In the genomic region with DNA sequence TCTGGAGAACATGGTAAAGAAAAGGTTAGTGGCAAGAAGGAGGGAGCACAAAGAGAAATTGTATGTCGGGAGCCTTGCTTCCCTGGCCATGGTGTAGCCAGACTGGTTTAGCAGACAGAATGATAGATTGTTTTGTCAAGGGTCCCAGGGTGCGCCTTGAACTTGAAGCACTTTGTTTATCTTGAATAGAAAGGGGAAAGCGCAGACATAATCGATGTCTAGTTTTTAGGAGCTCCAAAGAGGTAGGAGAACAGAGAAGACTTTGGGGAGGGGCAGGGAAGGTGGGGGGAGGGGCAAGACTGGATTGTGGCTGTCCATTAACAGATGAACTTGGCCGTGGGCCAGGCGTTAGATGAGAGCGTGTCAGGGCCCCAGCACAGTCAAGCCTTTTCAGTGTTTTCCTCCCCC, we compare ENCODE assay signal across 8 mouse cellular contexts. TPM values are rescaled to one million over a fixed set of nuclear protein-coding genes. Genes with fewer than 3 reads are reported as not detected.
DNase-seq lines count a peak whose midpoint lies in the region; ATAC-seq and TF ChIP-seq lines count a peak whose summit lies in the region.
"Had no signal": no experiment of that assay in that cellular context is flagged by ENCODE, and none has a peak within 500 bp of the region (broad histone marks: within the 10 kb centered on the region; RNA-seq: fewer than 3 reads in every experiment).

No protein-coding gene starts in this region.

- H3K4me2 ChIP-seq in limb, embryonic 13.5 days (replicated peaks) = peak overlapping the region; percentile 41
- H3K4me2 ChIP-seq in stomach, embryonic 14.5 days (replicated peaks; ENCODE audit: low read depth, low read length) = no peak overlapping the region

- intact Hi-C loops in gastrocnemius, adult 2 months (cut with DNase I) = no loop called here

- peaks cover 5% of the 10 kb centered on the region; the same call in 1 of the 2 replicates for H3K27me3 ChIP-seq in hindbrain, embryonic 10.5 days (ENCODE audit: insufficient read depth, poor library complexity, severe bottlenecking)
- no peaks in the 10 kb centered on the region for H3K27me3 ChIP-seq in limb, embryonic 13.5 days
- H3K27me3 ChIP-seq in stomach, embryonic 14.5 days (ENCODE audit: control insufficient read depth, insufficient read depth, low read length) = no peaks in the 10 kb centered on the region

- 0 out of 2 replicates have a peak overlapping the region, but pooled peaks have one; percentile 14 for H3K27ac ChIP-seq in hindbrain, embryonic 10.5 days
- peak overlapping the region; percentile 77; the same call in 1 of the 2 replicates for H3K27ac ChIP-seq in limb, embryonic 13.5 days
- H3K27ac ChIP-seq in stomach, embryonic 14.5 days (ENCODE audit: low read length) = peak overlapping the region; percentile 17; the same call in 1 of the 2 replicates
- H3K27ac ChIP-seq in gastrocnemius, adult 2 months = no peak overlapping the region

- no peak for ATAC-seq in limb, embryonic 13.5 days (ENCODE audit: low FRiP score, low read depth)
- ATAC-seq in stomach, embryonic 14.5 days (ENCODE audit: insufficient number of reproducible peaks, insufficient read depth, low FRiP score, low read depth) = peak; percentile 82

- no peaks in the 10 kb centered on the region for H3K9me3 ChIP-seq in hindbrain, embryonic 10.5 days
- no peaks in the 10 kb centered on the region for H3K9me3 ChIP-seq in limb, embryonic 13.5 days
- no peaks in the 10 kb centered on the region for H3K9me3 ChIP-seq in stomach, embryonic 14.5 days (ENCODE audit: control insufficient read depth, low read depth, low read length)

- no peak overlapping the region for H3K9ac ChIP-seq in limb, embryonic 13.5 days
- no peak overlapping the region for H3K9ac ChIP-seq in stomach, embryonic 14.5 days (replicated peaks; ENCODE audit: low read depth, low read length)

- DNase-seq in retina, postnatal 1 day = peak; percentile 78
- DNase-seq in retina, embryonic 14.5 days (ENCODE audit: low spot score) = no peak
- peak; percentile 39 for DNase-seq in hindbrain, embryonic 10.5 days (ENCODE audit: low spot score)
- DNase-seq in right cerebral cortex, adult 18-20 months = no peak
- no peak for DNase-seq in gastrocnemius, adult 2 months
- DNase-seq: thymus, postnatal 4 days had no signal

- H3K4me3 ChIP-seq in hindbrain, embryonic 10.5 days = no peak overlapping the region
- H3K4me3 ChIP-seq in limb, embryonic 13.5 days = peak overlapping the region; percentile 12
- no peak overlapping the region for H3K4me3 ChIP-seq in stomach, embryonic 14.5 days (ENCODE audit: low read depth, low read length)
- H3K4me3 ChIP-seq in gastrocnemius, adult 2 months = no peak overlapping the region

- H3K36me3 ChIP-seq in hindbrain, embryonic 10.5 days = peaks cover 2% of the 10 kb centered on the region; the same call in 1 of the 2 replicates
- peaks cover 7% of the 10 kb centered on the region; the same call in 1 of the 2 replicates for H3K36me3 ChIP-seq in limb, embryonic 13.5 days
- H3K36me3 ChIP-seq in stomach, embryonic 14.5 days (ENCODE audit: control insufficient read depth, insufficient read depth, low read length) = no peaks in the 10 kb centered on the region

- 42% methylated on average over 7 of the region's 7 CpGs for WGBS in hindbrain, embryonic 10.5 days
- WGBS in limb, embryonic 13.5 days = 33% methylated on average over 7 of the region's 7 CpGs
- 7% methylated on average over 7 of the region's 7 CpGs for WGBS in stomach, embryonic 14.5 days

- H3K4me1 ChIP-seq in hindbrain, embryonic 10.5 days (replicated peaks) = peaks cover 73% of the 10 kb centered on the region
- peaks cover 82% of the 10 kb centered on the region for H3K4me1 ChIP-seq in limb, embryonic 13.5 days
- peaks cover 49% of the 10 kb centered on the region for H3K4me1 ChIP-seq in stomach, embryonic 14.5 days (ENCODE audit: control insufficient read depth, insufficient read depth, low read length)

- no peak for TF ChIP-seq CTCF in gastrocnemius, adult 2 months (IDR thresholded peaks at IDR 0.05)

RNA-seq across cellular contexts. Expression of gene Bcl11a, which starts 22.0 kb away (rescaled TPM):
- 20.7 and 54.9 TPM in 2 replicates for polyA plus RNA-seq in hindbrain, embryonic 10.5 days (2016; fragmentation: Nextera tagmentation; extraction: Ambion mirVana)
- polyA plus RNA-seq in limb, embryonic 13.5 days (2015; fragmentation: Nextera tagmentation; extraction: Ambion mirVana) = 76.6 and 82.3 TPM in 2 replicates
- 40.0 and 40.8 TPM in 2 replicates for polyA plus RNA-seq in stomach, embryonic 14.5 days (2014; fragmentation: Nextera tagmentation; extraction: Ambion mirVana)
- total RNA-seq in gastrocnemius, adult 2 months (2021) = not detected

RNA-seq across cellular contexts. Expression of gene A830031A19Rik, which starts 25.0 kb away (rescaled TPM):
- polyA plus RNA-seq in hindbrain, embryonic 10.5 days (2016; fragmentation: Nextera tagmentation; extraction: Ambion mirVana) = not detected in 2 replicates
- polyA plus RNA-seq in limb, embryonic 13.5 days (2015; fragmentation: Nextera tagmentation; extraction: Ambion mirVana) = not detected in 2 replicates
- not detected in 2 replicates for polyA plus RNA-seq in stomach, embryonic 14.5 days (2014; fragmentation: Nextera tagmentation; extraction: Ambion mirVana)
- not detected for total RNA-seq in gastrocnemius, adult 2 months (2021)

Comparison
In these comparisons a context has a peak if more than half of its experiments do, and no peak if none do; other contexts are left out.
1. DNase-seq: peak in retina, postnatal 1 day (single experiment) and hindbrain, embryonic 10.5 days (single experiment); none in retina, embryonic 14.5 days (single experiment), right cerebral cortex, adult 18-20 months (single experiment) and gastrocnemius, adult 2 months (single experiment).